ENCODE assay signal across 9 mouse cellular contexts in genomic region chr17:33782067-33782466, GRCm38 (mm10). TPM values are rescaled to one million over a fixed set of nuclear protein-coding genes. Genes with fewer than 3 reads are reported as not detected.
DNase-seq lines count a peak whose midpoint lies in the region; TF ChIP-seq lines count a peak whose summit lies in the region.
"Had no signal": no experiment of that assay in that cellular context is flagged by ENCODE, and none has a peak within 500 bp of the region (broad histone marks: within the 10 kb centered on the region; RNA-seq: fewer than 3 reads in every experiment).

No protein-coding gene starts in this region.

- no peak overlapping the region for H3K4me3 ChIP-seq in kidney, adult 2 months (ENCODE audit: insufficient read depth, low read depth, low read length)
- peak overlapping the region; percentile 74 to 82 for H3K4me3 ChIP-seq in MEL (ENCODE audit: control insufficient read depth in 1 of 2, insufficient read depth in 1 of 2, low read depth in 2 of 2, low read length in 2 of 2)
- peak overlapping the region; percentile 66 for H3K4me3 ChIP-seq in midbrain, embryonic 10.5 days

- H3K4me1 ChIP-seq in kidney, adult 2 months (ENCODE audit: control insufficient read depth, insufficient read depth, low read length), result peaks cover 28% of the 10 kb centered on the region
- peaks cover 0 to 30% of the 10 kb centered on the region in 2 experiments; a peak in 2 of 4 replicates for H3K4me1 ChIP-seq in MEL (ENCODE audit: control insufficient read depth in 1 of 2, insufficient read depth in 2 of 2, low read length in 2 of 2)
- peaks cover 38% of the 10 kb centered on the region for H3K4me1 ChIP-seq in midbrain, embryonic 10.5 days

- peak overlapping the region; percentile 69 for H3K27ac ChIP-seq in kidney, adult 2 months (ENCODE audit: insufficient read depth, low read depth, low read length)
- H3K27ac ChIP-seq in MEL (ENCODE audit: control insufficient read depth, low read depth, low read length), result no peak overlapping the region
- H3K27ac ChIP-seq in midbrain, embryonic 10.5 days (replicated peaks), result peak overlapping the region; percentile 83

- no peak for TF ChIP-seq CTCF in kidney, adult 2 months (conservative IDR thresholded peaks at IDR 0.05; ENCODE audit: insufficient read depth, insufficient read length, low read depth, low read length)
- TF ChIP-seq CTCF in MEL (IDR thresholded peaks at IDR 0.05 in 2 of 3, conservative IDR thresholded peaks at IDR 0.05 in 1 of 3; ENCODE audit: control insufficient read depth in 1 of 3, insufficient read depth in 1 of 3, low read depth in 2 of 3, low read length in 3 of 3, poor library complexity in 1 of 3, severe bottlenecking in 1 of 3), result peak in 1 of 3 experiments; percentile 17; a peak in 1 of 6 replicates

- H3K79me2 ChIP-seq in MEL (ENCODE audit: control insufficient read depth, insufficient read depth, low read length, poor library complexity), result no peaks in the 10 kb centered on the region; the same call in 1 of the 2 replicates

- WGBS in kidney, adult 2 months, result 39% methylated on average over 4 of the region's 4 CpGs
- WGBS in midbrain, embryonic 10.5 days, result 43% methylated on average over 4 of the region's 4 CpGs

- no peak for DNase-seq in kidney, adult 2 months
- DNase-seq in kidney, adult 11 months, result no peak
- DNase-seq in MEL (ENCODE audit: low read depth, low spot score), result no peak
- peak; percentile 37 for DNase-seq in heart, postnatal 4 days
- no peak for DNase-seq in midbrain, embryonic 10.5 days (ENCODE audit: low spot score)
- DNase-seq in left cerebral cortex, adult 18-20 months (ENCODE audit: low spot score in 2 of 2), result no peak
- DNase-seq in cerebellum, postnatal 14 days, result no peak
- no peak for DNase-seq in spleen, postnatal 10 days (ENCODE audit: low spot score in 2 of 2)

- no peaks in the 10 kb centered on the region for H3K9me3 ChIP-seq in MEL (replicated peaks; ENCODE audit: insufficient read depth, low read length)
- no peaks in the 10 kb centered on the region for H3K9me3 ChIP-seq in midbrain, embryonic 10.5 days (replicated peaks)

- TF ChIP-seq EP300 in MEL (IDR thresholded peaks at IDR 0.05; ENCODE audit: low read depth in 1 of 2, low read length in 2 of 2), result no peak

- no peak for TF ChIP-seq POLR2A in kidney, adult 2 months (IDR thresholded peaks at IDR 0.05; ENCODE audit: low read depth, low read length)
- no peak for TF ChIP-seq POLR2A in MEL (IDR thresholded peaks at IDR 0.05; ENCODE audit: control insufficient read depth in 1 of 2, insufficient read depth in 1 of 2, low read depth in 1 of 2, low read length in 2 of 2, poor library complexity in 1 of 2)

- peaks cover 3% of the 10 kb centered on the region; the same call in 1 of the 2 replicates for H3K36me3 ChIP-seq in kidney, adult 2 months (ENCODE audit: control insufficient read depth, insufficient read depth, low read length)
- peaks cover 0 to 14% of the 10 kb centered on the region in 2 experiments; a peak in 2 of 4 replicates for H3K36me3 ChIP-seq in MEL (ENCODE audit: control insufficient read depth in 1 of 2, insufficient read depth in 2 of 2, low read length in 2 of 2)
- H3K36me3 ChIP-seq in midbrain, embryonic 10.5 days, result peaks cover 9% of the 10 kb centered on the region

- peak overlapping the region; percentile 86 for H3K9ac ChIP-seq in MEL (ENCODE audit: control insufficient read depth, low read depth, low read length, poor library complexity, severe bottlenecking)

- H3K27me3 ChIP-seq in kidney, adult 2 months (replicated peaks; ENCODE audit: control insufficient read depth, insufficient read depth, low read length), result no peaks in the 10 kb centered on the region
- no peaks in the 10 kb centered on the region for H3K27me3 ChIP-seq in MEL (ENCODE audit: control insufficient read depth in 1 of 2, insufficient read depth in 2 of 2, low read length in 2 of 2)
- peaks cover 10% of the 10 kb centered on the region for H3K27me3 ChIP-seq in midbrain, embryonic 10.5 days (ENCODE audit: low read depth, poor library complexity, severe bottlenecking)
- H3K27me3 ChIP-seq: Patski had no signal

- no peak for TF ChIP-seq RAD21 in MEL (IDR thresholded peaks at IDR 0.05; ENCODE audit: low read depth, low read length)

TF ChIP-seq in MEL, 35 proteins besides CTCF, POLR2A, EP300 and RAD21:
- TF ChIP-seq SMC3 (IDR thresholded peaks at IDR 0.05; ENCODE audit: low read depth, low read length) (no peak), MXI1 (IDR thresholded peaks at IDR 0.05; ENCODE audit: low read depth, low read length) (no peak), UBTF (IDR thresholded peaks at IDR 0.05; ENCODE audit: borderline replicate concordance, insufficient read depth, low read depth, low read length) (no peak), E2F4 (IDR thresholded peaks at IDR 0.05; ENCODE audit: borderline replicate concordance, low read depth, low read length) (no peak), TCF12 (IDR thresholded peaks at IDR 0.05; ENCODE audit: low read depth, low read length) (no peak), POLR2AphosphoS2 (IDR thresholded peaks at IDR 0.05; ENCODE audit: low read length) (no peak), MEF2A (IDR thresholded peaks at IDR 0.05; ENCODE audit: extremely low read depth, insufficient replicate concordance, low read depth, low read length, poor library complexity, severe bottlenecking) (no peak), TAL1 (IDR thresholded peaks at IDR 0.05; ENCODE audit: low read length) (no peak), HCFC1 (IDR thresholded peaks at IDR 0.05; ENCODE audit: low read depth, low read length) (no peak), BHLHE40 (IDR thresholded peaks at IDR 0.05; ENCODE audit: borderline replicate concordance, low read depth, low read length) (no peak)

RNA-seq across cellular contexts. Expression of gene Angptl4, which starts 0.4 kb away (rescaled TPM):
- 19.2 and 21.0 TPM in 2 replicates for polyA plus RNA-seq in kidney, adult 2 months (2012; rRNA removed)
- total RNA-seq in MEL (2012; rRNA removed), result 11.7 and 13.5 TPM in 2 replicates
- 10 to 100 TPM in 1 of 2 experiments, not detected in 1; 15.8 TPM for polyA plus RNA-seq in MEL (2012; ENCODE audit: insufficient read depth in 1 of 2, insufficient read length in 2 of 2, low read depth in 1 of 2, low replicate concordance in 2 of 2, missing spikeins in 1 of 2)
- total RNA-seq in heart, postnatal 4 days (2021), result 10 to 100 TPM; 29.1 to 35.0 TPM
- 17.7 and 20.7 TPM in 2 replicates for polyA plus RNA-seq in midbrain, embryonic 10.5 days (2016; fragmentation: Nextera tagmentation; extraction: Ambion mirVana)
- total RNA-seq in left cerebral cortex, adult 18-20 months (2021), result 1 to 10 TPM; 1.4 to 2.2 TPM

RNA-seq across cellular contexts. Expression of gene Rab11b, which starts 21.7 kb away (rescaled TPM):
- polyA plus RNA-seq in kidney, adult 2 months (2012; rRNA removed), result 291 and 303 TPM in 2 replicates
- total RNA-seq in MEL (2012; rRNA removed), result 24.0 and 26.3 TPM in 2 replicates
- polyA plus RNA-seq in MEL (2012; ENCODE audit: insufficient read depth in 1 of 2, insufficient read length in 2 of 2, low read depth in 1 of 2, low replicate concordance in 2 of 2, missing spikeins in 1 of 2), result 100 to 1,000 TPM in 1 of 2 experiments, not detected in 1; 105 TPM
- 100 to 1,000 TPM; 333 to 343 TPM for total RNA-seq in heart, postnatal 4 days (2021)
- polyA plus RNA-seq in midbrain, embryonic 10.5 days (2016; fragmentation: Nextera tagmentation; extraction: Ambion mirVana), result 363 and 422 TPM in 2 replicates
- total RNA-seq in left cerebral cortex, adult 18-20 months (2021), result 100 to 1,000 TPM; 359 to 382 TPM

RNA-seq across cellular contexts. Expression of gene Kank3, which starts 28.3 kb away (rescaled TPM):
- polyA plus RNA-seq in kidney, adult 2 months (2012; rRNA removed), result 83.0 and 89.3 TPM in 2 replicates
- 5.0 and 5.2 TPM in 2 replicates for total RNA-seq in MEL (2012; rRNA removed)
- polyA plus RNA-seq in MEL (2012; ENCODE audit: insufficient read depth in 1 of 2, insufficient read length in 2 of 2, low read depth in 1 of 2, low replicate concordance in 2 of 2, missing spikeins in 1 of 2), result 1 to 10 TPM in 1 of 2 experiments, not detected in 1; 5.5 TPM
- total RNA-seq in heart, postnatal 4 days (2021), result 10 to 100 TPM; 57.5 to 58.5 TPM
- 24.6 and 29.4 TPM in 2 replicates for polyA plus RNA-seq in midbrain, embryonic 10.5 days (2016; fragmentation: Nextera tagmentation; extraction: Ambion mirVana)
- 10 to 100 TPM; 27.5 to 32.7 TPM for total RNA-seq in left cerebral cortex, adult 18-20 months (2021)

RNA-seq across cellular contexts. Expression of gene Rps28, which starts 42.3 kb away (rescaled TPM):
- polyA plus RNA-seq in kidney, adult 2 months (2012; rRNA removed), result 620 and 1,023 TPM in 2 replicates
- total RNA-seq in MEL (2012; rRNA removed), result 3,378 and 3,556 TPM in 2 replicates
- 1,000 to 10,000 TPM in 1 of 2 experiments, 100 to 1,000 TPM in 1; 994 to 2,154 TPM for polyA plus RNA-seq in MEL (2012; ENCODE audit: insufficient read depth in 1 of 2, insufficient read length in 2 of 2, low read depth in 1 of 2, low replicate concordance in 2 of 2, missing spikeins in 1 of 2)
- total RNA-seq in heart, postnatal 4 days (2021), result 1,000 to 10,000 TPM; 1,097 to 1,179 TPM
- 699 and 827 TPM in 2 replicates for polyA plus RNA-seq in midbrain, embryonic 10.5 days (2016; fragmentation: Nextera tagmentation; extraction: Ambion mirVana)
- total RNA-seq in left cerebral cortex, adult 18-20 months (2021), result 100 to 1,000 TPM; 702 to 765 TPM

RNA-seq across cellular contexts. Expression of gene Ndufa7, which starts 42.3 kb away (rescaled TPM):
- 672 and 745 TPM in 2 replicates for polyA plus RNA-seq in kidney, adult 2 months (2012; rRNA removed)
- 359 and 370 TPM in 2 replicates for total RNA-seq in MEL (2012; rRNA removed)
- 100 to 1,000 TPM in 1 of 2 experiments, not detected in 1; 326 TPM for polyA plus RNA-seq in MEL (2012; ENCODE audit: insufficient read depth in 1 of 2, insufficient read length in 2 of 2, low read depth in 1 of 2, low replicate concordance in 2 of 2, missing spikeins in 1 of 2)
- 100 to 1,000 TPM; 423 to 447 TPM for total RNA-seq in heart, postnatal 4 days (2021)
- polyA plus RNA-seq in midbrain, embryonic 10.5 days (2016; fragmentation: Nextera tagmentation; extraction: Ambion mirVana), result 496 and 518 TPM in 2 replicates
- 100 to 1,000 TPM; 194 to 196 TPM for total RNA-seq in left cerebral cortex, adult 18-20 months (2021)

Comparison
In these comparisons a context has a peak if more than half of its experiments do, and no peak if none do; other contexts are left out.
1. RNA of gene Rab11b, which starts 21.7 kb away (total RNA-seq): 359 to 382 TPM in left cerebral cortex, adult 18-20 months and 333 to 343 TPM in heart, postnatal 4 days; 24.0 to 26.3 TPM in MEL; every median in the first group is over 10 times any median in the second.